Mouse (Mus musculus) yolk sac, embryonic 10.5 days (tissue): Measurements from ENCODE around the gene Hmga1.

Experiments used
- DNase-seq: peaks from one replicate; pipeline ENCODE4 v3.0.0-alpha.2; 2017; ENCODE audit warnings: low spot score

Hmga1 gene

DNA sequence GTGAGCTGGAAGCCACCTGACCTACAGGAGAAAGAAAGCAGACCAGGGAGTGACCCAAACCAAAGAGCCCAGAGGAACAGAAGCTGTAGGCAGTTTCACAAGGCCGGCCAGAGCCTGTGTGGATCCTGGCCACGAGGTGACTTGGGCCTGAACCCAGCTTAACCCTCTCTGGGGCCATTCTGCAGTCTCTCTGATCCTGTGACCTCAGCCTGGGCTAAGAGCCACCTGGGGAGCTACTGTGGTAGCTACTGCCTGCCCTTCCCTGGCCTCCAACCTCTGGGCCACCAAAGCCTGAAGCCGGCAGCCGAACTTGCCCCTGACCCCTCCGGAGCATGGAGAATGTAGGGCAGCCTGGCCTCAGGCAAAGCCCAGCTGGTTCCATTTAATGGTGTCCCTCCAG, 27.5 kb upstream of the Hmga1 start:
- DNase-seq, result no peak

GRCm38 (mm10) chr17:27532095-27532494, 24.2 kb upstream of the Hmga1 start:
- DNase-seq, result peak; percentile 40

DNA sequence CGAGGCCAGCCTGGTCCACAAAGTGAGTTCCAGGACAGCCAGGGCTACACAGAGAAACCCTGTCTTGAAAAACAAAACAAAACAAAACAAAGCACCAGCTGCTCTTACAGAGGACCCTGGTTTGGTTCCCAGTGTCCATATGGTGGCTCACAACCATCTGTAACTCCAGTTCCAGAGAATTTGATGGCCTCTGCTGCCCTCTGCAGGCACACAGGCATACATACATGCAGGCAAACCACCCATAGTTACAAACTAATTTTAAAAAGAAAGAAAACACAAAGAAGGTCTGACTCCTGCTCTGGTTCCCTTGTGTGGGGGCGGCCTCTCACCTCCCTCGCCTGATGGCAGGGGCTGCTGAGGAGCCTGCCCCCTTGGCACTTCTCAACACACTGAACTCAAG, 22.9 kb upstream of the Hmga1 start:
- DNase-seq, result no peak

GRCm38 (mm10) chr17:27534718-27535117, 21.6 kb upstream of the Hmga1 start:
- DNase-seq, result peak; percentile 81

DNA sequence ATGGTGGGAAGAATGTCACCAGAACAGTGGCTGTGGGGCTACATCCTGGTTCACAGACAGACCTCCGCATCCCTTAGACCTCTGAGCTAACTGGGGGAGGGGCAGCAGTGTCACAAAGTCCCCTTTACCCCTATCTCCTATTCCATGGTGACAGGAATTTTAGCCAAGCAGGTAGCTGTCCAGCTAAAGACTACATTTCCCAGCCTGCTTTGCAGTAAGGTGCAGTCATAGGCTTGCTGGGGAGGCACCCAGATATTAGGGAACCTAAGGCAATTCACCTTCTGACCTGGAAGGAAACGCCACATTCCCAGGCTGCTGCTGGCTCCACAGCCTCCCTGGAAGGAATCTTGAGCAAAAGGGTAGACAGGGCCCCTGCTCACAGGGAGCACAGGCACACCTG, 15.0 kb upstream of the Hmga1 start:
- no peak for DNase-seq

DNA sequence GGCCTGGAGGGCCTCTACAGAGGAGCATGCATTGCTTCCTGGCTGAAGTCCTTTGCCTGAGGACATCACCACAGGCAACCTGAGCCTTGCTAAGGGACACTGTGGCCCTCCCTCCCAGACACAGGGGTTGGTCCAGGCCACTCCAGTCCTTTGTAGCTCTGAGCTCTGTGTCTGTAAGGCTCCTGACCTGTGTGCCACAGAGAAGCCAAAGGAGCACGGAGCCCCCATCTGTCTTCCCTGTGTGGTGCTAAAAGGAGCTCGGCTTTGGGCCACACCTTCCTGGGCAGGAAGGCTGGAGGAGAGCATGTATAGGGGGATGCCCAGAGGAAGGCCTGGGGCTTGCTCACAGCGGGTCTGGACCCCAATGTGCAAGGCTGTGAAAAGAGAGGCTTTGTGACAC, 14.3 kb upstream of the Hmga1 start:
- no peak for DNase-seq

DNA sequence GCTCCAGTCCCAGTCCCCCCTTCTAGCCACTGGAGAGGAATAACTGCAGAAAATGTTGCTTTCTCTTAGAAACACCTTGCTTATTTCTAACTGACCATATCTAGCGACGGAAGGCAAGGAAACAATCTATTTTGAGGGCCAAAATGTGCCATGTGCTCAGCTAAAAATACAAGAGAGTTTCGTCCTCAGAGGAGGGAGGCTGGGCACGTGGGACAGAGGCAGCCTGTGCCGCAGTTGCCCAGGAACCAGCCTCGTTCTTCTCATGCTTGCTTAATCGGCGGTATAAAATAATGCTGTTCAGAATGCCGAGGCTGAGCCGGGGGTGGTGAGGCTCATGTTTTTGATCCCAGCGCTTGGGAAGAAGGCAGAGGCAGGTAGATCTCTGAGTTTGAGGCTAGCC, 11.7 kb upstream of the Hmga1 start:
- DNase-seq, result no peak

GRCm38 (mm10) chr17:27545991-27546390, 10.3 kb upstream of the Hmga1 start:
- no peak for DNase-seq

DNA sequence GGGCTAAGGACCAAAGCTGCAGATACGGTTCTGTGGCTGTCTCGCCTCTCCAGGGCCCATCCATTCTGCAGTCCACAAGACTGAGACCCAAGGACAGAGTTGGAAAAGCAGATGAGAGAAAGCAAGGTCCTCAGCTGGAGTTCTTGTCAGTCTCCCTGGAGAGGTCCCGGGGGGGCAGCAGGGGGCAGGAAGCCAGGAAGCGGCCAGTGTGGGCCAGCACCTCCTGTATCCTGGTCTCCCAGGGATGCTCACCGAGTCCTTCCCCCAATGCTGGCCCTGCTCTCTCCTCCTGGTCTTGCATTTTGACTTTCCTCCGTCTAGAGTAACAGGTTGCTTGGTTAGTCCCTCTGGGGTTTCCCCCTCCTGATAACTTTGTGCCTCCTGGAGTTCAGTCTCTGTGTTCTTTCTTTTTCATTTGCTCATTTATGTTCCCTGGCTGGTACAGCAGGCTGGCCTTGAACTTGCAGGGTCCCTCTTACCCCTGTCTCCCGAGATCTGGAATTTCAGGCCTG, 9.7 kb upstream of the Hmga1 start:
- DNase-seq, result no peak

GRCm38 (mm10) chr17:27547253-27547868, 8.9 kb upstream of the Hmga1 start:
- no peak for DNase-seq

- DNase-seq, result no peak
Observed at GRCm38 (mm10) chr17:27549234-27549633, 7.1 kb upstream of the Hmga1 start.

DNA sequence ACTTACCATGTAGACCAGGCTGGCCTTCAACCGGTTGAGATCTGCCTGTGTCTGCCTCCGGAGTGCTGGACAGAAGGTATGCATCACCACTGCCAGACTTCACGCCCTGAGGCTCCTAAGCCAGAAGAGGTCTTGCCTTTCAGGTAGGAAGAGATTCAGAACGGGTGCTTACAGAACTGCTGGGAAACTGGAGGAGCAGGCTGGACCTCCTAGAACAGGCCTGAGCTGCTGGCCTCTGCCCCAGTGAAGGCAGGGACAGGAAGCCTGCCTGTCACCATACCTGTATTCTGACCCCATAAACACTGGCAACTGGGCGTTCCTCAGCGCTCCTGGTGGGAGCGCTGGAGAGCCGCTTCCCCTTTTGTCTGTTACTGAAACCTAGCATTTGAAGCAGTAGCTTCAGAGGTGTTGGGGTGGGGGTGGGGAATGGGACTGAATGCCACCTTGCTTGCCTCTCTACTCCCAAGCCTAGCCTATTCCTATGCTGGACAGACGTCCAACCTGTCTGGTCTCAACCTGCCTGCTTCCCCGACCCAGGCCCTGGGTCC, 4.8 kb upstream of the Hmga1 start:
- DNase-seq, result no peak

DNA sequence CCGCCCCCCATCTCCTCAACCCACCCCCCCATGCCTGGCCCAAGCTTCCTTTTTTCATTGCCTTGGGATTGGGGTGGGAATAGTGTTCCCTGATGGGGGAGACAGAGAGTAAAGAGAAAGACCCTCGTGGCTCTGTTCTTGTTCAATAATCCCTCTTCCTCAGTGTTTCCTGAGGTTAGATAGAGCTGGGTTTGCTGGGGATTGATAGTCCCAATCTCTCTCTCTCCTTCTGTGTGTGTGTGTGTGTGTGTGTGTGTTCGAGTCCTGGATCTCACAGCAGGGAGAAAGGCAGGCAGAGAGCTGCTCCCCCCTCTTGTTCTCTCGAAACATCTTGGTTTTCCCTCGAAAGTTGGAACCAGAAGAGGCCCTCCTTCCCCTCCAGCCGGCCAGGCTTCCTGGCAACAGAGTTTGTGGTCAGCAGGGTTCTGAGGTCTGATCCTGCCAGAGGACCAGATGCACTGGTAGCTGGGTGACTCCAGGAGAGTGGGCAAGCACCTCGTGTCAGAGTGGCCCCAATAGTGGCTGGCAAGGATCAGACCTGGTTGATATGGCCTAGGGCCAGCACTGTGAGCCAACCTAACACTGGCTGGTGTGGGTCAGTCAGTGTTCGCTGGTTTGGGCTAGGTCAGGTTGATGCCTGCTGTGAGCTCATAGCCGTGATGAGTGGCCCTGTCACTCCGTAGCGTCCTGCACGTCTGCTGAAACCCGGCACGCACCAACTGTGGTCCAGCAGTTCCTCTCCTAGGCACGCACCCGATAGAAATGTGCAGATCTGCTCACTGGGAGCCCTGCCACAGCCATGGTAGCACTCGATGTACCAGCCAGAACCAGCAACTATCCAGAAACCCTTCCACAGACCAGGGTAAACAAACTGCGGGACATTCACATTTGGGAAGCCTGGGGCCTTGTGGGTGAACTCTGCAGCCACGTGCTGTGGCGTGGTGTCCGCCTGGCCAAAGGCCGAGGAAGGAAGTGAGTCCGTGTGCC, 3.8 kb upstream of the Hmga1 start:
- no peak for DNase-seq

- DNase-seq, result peak; percentile 44
Observed at GRCm38 (mm10) chr17:27554062-27554960, 2.0 kb upstream of the Hmga1 start.

- DNase-seq, result peak; percentile 92
Observed at GRCm38 (mm10) chr17:27555075-27555511, 1.2 kb upstream of the Hmga1 start.

GRCm38 (mm10) chr17:27555512-27556172, 655 bp upstream of the Hmga1 start:
- DNase-seq, result peak; percentile 92

- peak; percentile 75 for DNase-seq
Observed at GRCm38 (mm10) chr17:27557181-27557926, 1.1 kb downstream of the Hmga1 start.

- no peak for DNase-seq
Observed at GRCm38 (mm10) chr17:27557927-27558661, 1.8 kb downstream of the Hmga1 start.

DNA sequence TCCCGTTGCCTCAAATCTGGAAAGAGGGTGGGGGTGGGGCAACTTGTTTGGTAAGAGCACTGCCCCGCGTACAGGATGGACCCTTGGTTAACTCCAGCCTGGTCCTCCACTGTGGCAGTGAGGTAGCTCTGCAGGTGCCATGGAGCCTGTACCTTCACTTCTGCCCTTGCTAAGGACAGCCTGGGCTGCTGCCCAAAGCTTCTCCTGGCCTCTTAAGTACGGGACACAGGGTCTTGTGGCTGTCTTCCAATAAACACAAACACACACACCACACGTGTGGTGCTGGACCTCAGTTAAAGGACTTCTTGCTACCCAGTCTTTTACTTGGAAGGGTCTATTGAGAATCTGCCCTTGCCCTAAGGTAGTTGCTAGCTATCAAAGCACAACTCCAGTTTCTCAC, 2.5 kb downstream of the Hmga1 start:
- DNase-seq, result no peak

DNA sequence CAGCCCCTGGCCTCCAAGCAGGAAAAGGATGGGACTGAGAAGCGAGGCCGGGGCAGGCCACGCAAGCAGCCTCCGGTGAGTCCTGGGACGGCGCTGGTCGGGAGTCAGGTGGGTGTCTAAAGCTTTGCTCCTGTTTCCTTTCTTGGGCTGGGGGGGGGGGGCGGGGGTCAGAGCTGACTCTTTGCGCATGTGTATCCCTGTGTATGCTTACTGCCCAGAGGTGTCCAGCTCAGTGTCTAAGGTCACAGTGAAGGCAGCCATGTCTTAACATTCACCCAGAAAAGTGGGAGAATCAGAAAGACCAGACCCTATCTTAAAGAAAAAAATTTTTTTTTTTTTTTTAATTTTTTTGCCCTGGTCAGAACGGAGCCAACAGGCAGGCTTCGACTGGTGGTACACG, 3.3 kb downstream of the Hmga1 start:
- DNase-seq, result peak; percentile 65
